ENCODE assay signal across 30 mouse cellular contexts in the genomic region with DNA sequence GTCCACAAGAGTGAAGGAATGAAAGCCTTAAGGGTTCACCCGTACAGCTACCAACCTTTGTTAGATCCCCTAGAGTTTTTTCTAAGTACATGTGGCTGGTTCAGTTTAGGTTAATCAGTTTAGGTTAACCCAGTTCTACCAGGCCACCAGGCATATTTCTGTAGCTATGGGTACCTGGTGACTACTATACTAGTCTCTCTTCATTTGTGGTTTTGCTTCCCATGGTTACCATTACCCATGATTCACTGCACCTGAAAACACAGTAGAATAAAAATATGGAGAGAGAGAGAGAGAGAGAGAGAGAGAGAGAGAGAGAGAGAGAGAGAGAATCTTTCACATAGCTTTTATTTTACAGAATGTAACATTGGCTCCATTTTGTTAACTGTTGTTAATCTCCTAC. TPM values are rescaled to one million over a fixed set of nuclear protein-coding genes. Genes with fewer than 3 reads are reported as not detected.
DNase-seq lines count a peak whose midpoint lies in the region; ATAC-seq and TF ChIP-seq lines count a peak whose summit lies in the region.
"Had no signal": no experiment of that assay in that cellular context is flagged by ENCODE, and none has a peak within 500 bp of the region (broad histone marks: within the 10 kb centered on the region; RNA-seq: fewer than 3 reads in every experiment).

No protein-coding gene starts in this region.

- H3K9ac ChIP-seq in liver, postnatal 0 days (replicated peaks), result no peak overlapping the region
- H3K9ac ChIP-seq: embryonic facial prominence, embryonic 13.5 days; embryonic facial prominence, embryonic 15.5 days; forebrain, embryonic 12.5 days had no signal

- no peak overlapping the region for H3K4me2 ChIP-seq in liver, postnatal 0 days (ENCODE audit: low read depth, low read length)
- H3K4me2 ChIP-seq: embryonic facial prominence, embryonic 13.5 days; embryonic facial prominence, embryonic 15.5 days; forebrain, embryonic 12.5 days had no signal

- peak; percentile 72 for DNase-seq in CD4-positive helper T cell, adult 2 months (ENCODE audit: low read depth, low spot score)
- peak; percentile 63 for DNase-seq in induced T-regulatory cell, adult 2 months (ENCODE audit: low read depth)
- DNase-seq in naive thymus-derived CD4-positive, alpha-beta T cell, adult 2 months (ENCODE audit: low read depth), result peak; percentile 59
- no peak for DNase-seq in left cerebral cortex, postnatal 10 days (ENCODE audit: extremely low spot score in 1 of 2, low spot score in 2 of 2)
- DNase-seq in liver, postnatal 0 days, result no peak
- DNase-seq: adrenal gland, adult 8-10 months; adrenal gland, postnatal 14 days; adrenal gland, postnatal 36 days; B cell, adult 2 months; cerebellum, adult 11-12 months; cerebellum, adult 2 months; cerebellum, adult 9-10 months; cerebellum, postnatal 14 days; cerebellum, postnatal 36 days; embryo, embryonic 11 days had no signal

- WGBS in liver, postnatal 0 days (ENCODE audit: insufficient replicate concordance), result 52% methylated on average over 1 of the region's 1 CpGs

- H3K4me1 ChIP-seq in liver, postnatal 0 days (ENCODE audit: insufficient read depth), result peaks cover 6% of the 10 kb centered on the region
- H3K4me1 ChIP-seq: embryonic facial prominence, embryonic 13.5 days; embryonic facial prominence, embryonic 15.5 days; forebrain, embryonic 10.5 days; forebrain, embryonic 12.5 days had no signal

- no peak for TF ChIP-seq CTCF in liver, postnatal 0 days (IDR thresholded peaks at IDR 0.05; ENCODE audit: low read depth)

- no peak overlapping the region for H3K27ac ChIP-seq in liver, postnatal 0 days (ENCODE audit: low read depth)
- H3K27ac ChIP-seq: embryonic facial prominence, embryonic 13.5 days; embryonic facial prominence, embryonic 15.5 days; forebrain, embryonic 10.5 days; forebrain, embryonic 12.5 days had no signal

- H3K9me3 ChIP-seq in liver, postnatal 0 days (ENCODE audit: low read length), result no peaks in the 10 kb centered on the region
- H3K9me3 ChIP-seq: embryonic facial prominence, embryonic 13.5 days; embryonic facial prominence, embryonic 15.5 days; forebrain, embryonic 10.5 days; forebrain, embryonic 12.5 days had no signal

- intact Hi-C loops in left cerebral cortex, postnatal 10 days (cut with DNase I), result no loop called here

- no peaks in the 10 kb centered on the region; the same call in 1 of the 2 replicates for H3K36me3 ChIP-seq in liver, postnatal 0 days (replicated peaks; ENCODE audit: insufficient read depth, low read length)
- H3K36me3 ChIP-seq: embryonic facial prominence, embryonic 13.5 days; embryonic facial prominence, embryonic 15.5 days; forebrain, embryonic 10.5 days; forebrain, embryonic 12.5 days had no signal

- no peak overlapping the region for H3K4me3 ChIP-seq in liver, postnatal 0 days (ENCODE audit: low read depth, low read length)
- H3K4me3 ChIP-seq: embryonic facial prominence, embryonic 13.5 days; embryonic facial prominence, embryonic 15.5 days; erythroblast, embryonic 14.5 days; forebrain, embryonic 10.5 days; forebrain, embryonic 12.5 days had no signal

- ATAC-seq in CD4-positive, CD25-positive, alpha-beta regulatory T cell, adult 4 months, result peak; percentile 27
- no peak for ATAC-seq in megakaryocyte, adult 5-6 weeks (ENCODE audit: poor library complexity, severe bottlenecking)
- ATAC-seq in liver, postnatal 0 days, result no peak
- ATAC-seq: activated CD4-positive, CD25-positive, alpha-beta regulatory T cell, adult 4 months; forebrain, embryonic 14.5 days; forebrain, embryonic 16.5 days; Patski had no signal

- no peaks in the 10 kb centered on the region for H3K27me3 ChIP-seq in liver, postnatal 0 days (ENCODE audit: insufficient read depth, low read length)
- H3K27me3 ChIP-seq: embryonic facial prominence, embryonic 13.5 days; embryonic facial prominence, embryonic 15.5 days; forebrain, embryonic 12.5 days had no signal

- TF ChIP-seq EP300 in liver, postnatal 0 days (IDR thresholded peaks at IDR 0.05; ENCODE audit: low read depth), result no peak

RNA-seq across cellular contexts. Expression of gene Lcp2, which starts 10.0 kb away (rescaled TPM):
- 100 to 1,000 TPM; 477 to 563 TPM for polyA plus RNA-seq in CD4-positive, CD25-positive, alpha-beta regulatory T cell, adult 4 months (2017; shearing (Covaris generic))
- 205 and 221 TPM in 2 replicates for total RNA-seq in megakaryocyte, adult 5-6 weeks (2015)
- total RNA-seq in megakaryocyte, adult 5-6 weeks (2017), result 94.8 and 109 TPM in 2 replicates
- 1 to 10 TPM; 5.2 to 7.2 TPM for total RNA-seq in left cerebral cortex, postnatal 10 days (2021)
- 9.8 and 12.3 TPM in 2 replicates for polyA plus RNA-seq in liver, postnatal 0 days (2015; fragmentation: Nextera tagmentation; extraction: Ambion mirVana)
- polyA plus RNA-seq: Patski had no signal

RNA-seq across cellular contexts. Expression of gene 4930469K13Rik, which starts 41.6 kb away (rescaled TPM):
- polyA plus RNA-seq in CD4-positive, CD25-positive, alpha-beta regulatory T cell, adult 4 months (2017; shearing (Covaris generic)), result 10 to 100 TPM; 10.7 to 11.1 TPM
- total RNA-seq in megakaryocyte, adult 5-6 weeks (2015), result 0.41 and 0.42 TPM in 2 replicates
- not detected in 2 replicates for total RNA-seq in megakaryocyte, adult 5-6 weeks (2017)
- not detected for total RNA-seq in left cerebral cortex, postnatal 10 days (2021)
- not detected in 2 replicates for polyA plus RNA-seq in liver, postnatal 0 days (2015; fragmentation: Nextera tagmentation; extraction: Ambion mirVana)
- total RNA-seq: adrenal gland, adult 18-20 months; adrenal gland, adult 8-10 months; adrenal gland, postnatal 14 days; adrenal gland, postnatal 36 days; common myeloid progenitor, adult 5-6 weeks; ES-E14 had no signal
- polyA plus RNA-seq: cerebellum, adult 2 months; embryonic facial prominence, embryonic 11.5 days; erythroblast, embryonic 14.5 days; forebrain, embryonic 10.5 days; forebrain, embryonic 12.5 days; forebrain, embryonic 14.5 days; forebrain, embryonic 16.5 days; Patski had no signal

Comparison
In these comparisons a context has a peak if more than half of its experiments do, and no peak if none do; other contexts are left out.
1. DNase-seq: peak in CD4-positive helper T cell, adult 2 months (single experiment), induced T-regulatory cell, adult 2 months (single experiment) and naive thymus-derived CD4-positive, alpha-beta T cell, adult 2 months (single experiment); none in left cerebral cortex, postnatal 10 days (0 of 2) and liver, postnatal 0 days (single experiment).
2. RNA of gene Lcp2, which starts 10.0 kb away (total RNA-seq): 94.8 to 221 TPM in megakaryocyte, adult 5-6 weeks; 5.2 to 7.2 TPM in left cerebral cortex, postnatal 10 days; every median in the first group is over 10 times any median in the second.